Comparison of ENCODE assay signal across 2 mouse cellular contexts in the genomic region with DNA sequence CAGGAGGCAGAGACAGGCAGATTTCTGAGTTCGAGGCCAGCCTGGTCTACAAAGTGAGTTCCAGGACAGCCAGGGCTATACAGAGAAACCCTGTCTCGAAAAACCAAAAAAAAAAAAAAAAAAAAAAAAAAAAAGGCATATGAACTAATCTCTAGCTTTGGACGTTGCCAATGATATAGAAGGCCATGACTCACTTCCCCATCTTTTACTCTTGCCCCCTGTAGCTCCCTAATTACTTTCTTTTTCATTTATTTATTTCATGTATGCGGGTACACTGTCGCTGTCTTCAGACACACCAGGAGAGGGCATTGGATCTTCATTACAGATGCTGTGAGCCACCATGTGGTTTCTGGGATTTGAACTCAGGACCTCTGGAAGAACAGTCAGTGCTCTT.
A peak's percentile ranks its signal among the peaks of the same experiment; 100 is the strongest.
TF ChIP-seq lines count a peak whose summit lies in the region.

No protein-coding gene starts in this region.

TF ChIP-seq in CH12.LX, 34 proteins besides CTCF, POLR2A, EP300 and RAD21:
- peak; percentile 44 for TF ChIP-seq ZNF384 (IDR thresholded peaks at IDR 0.05; ENCODE audit: low read depth, low read length)
TF ChIP-seq in CH12.LX: peak in this region for 1; not testable (repeated sequence) for 33.

TF ChIP-seq in MEL, 35 proteins besides CTCF, POLR2A, EP300 and RAD21:
- TF ChIP-seq MAZ (IDR thresholded peaks at IDR 0.05; ENCODE audit: low read depth, low read length) (0 out of 2 replicates have a peak, but pooled peaks have one; percentile 33), ZNF384 (IDR thresholded peaks at IDR 0.05; ENCODE audit: low read depth, low read length) (peak; percentile 94), MXI1 (IDR thresholded peaks at IDR 0.05; ENCODE audit: low read depth, low read length) (peak; percentile 45; the same call in 1 of the 2 replicates), ETS1 (IDR thresholded peaks at IDR 0.05; ENCODE audit: low read depth, low read length) (peak; percentile 62; the same call in 1 of the 2 replicates), MAX (IDR thresholded peaks at IDR 0.05; ENCODE audit: low read length) (peak; percentile 16; the same call in 1 of the 2 replicates), MYC (IDR thresholded peaks at IDR 0.05; ENCODE audit: low read depth, low read length) (peak; percentile 37; the same call in 1 of the 2 replicates)
